Mouse (Mus musculus): ENCODE results near the gene B3gnt2. TPM values are rescaled to one million over a fixed set of nuclear protein-coding genes. Genes with fewer than 3 reads are reported as not detected.

The B3gnt2 gene
- polyA plus RNA-seq, 1 experiment from 2014 or later = 8.4 TPM

DNA sequence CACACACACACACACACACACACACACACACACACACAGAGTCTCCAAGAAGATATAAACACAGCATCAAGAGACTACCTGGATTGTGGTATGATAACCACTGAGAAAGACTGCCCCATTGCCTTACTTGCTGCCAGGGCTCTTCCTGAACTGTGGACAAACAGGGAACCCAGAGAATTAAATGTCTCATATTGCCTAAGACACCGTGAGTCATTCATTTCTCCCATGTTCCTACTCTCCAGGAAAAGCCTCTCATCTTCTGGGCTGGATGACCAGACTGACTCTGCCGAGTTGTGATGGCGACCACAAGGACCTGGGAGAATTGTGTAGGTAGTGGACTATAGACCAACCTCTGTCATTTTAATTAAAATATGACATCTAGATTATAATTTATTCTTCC, 149.4 kb downstream of the B3gnt2 start:
- H3K4me1 ChIP-seq (replicated peaks; ENCODE audit: control insufficient read depth, insufficient read depth, low read length) = no peaks in the 10 kb centered on the region
- no peaks in the 10 kb centered on the region for H3K36me3 ChIP-seq (ENCODE audit: control insufficient read depth, insufficient read depth, low read length)
- WGBS = 86% methylated on average over 3 of the region's 3 CpGs
- H3K9me3 ChIP-seq (ENCODE audit: control insufficient read depth, low read length) = no peaks in the 10 kb centered on the region
- H3K27me3 ChIP-seq (replicated peaks; ENCODE audit: control insufficient read depth, insufficient read depth, low read length) = no peaks in the 10 kb centered on the region
- H3K4me3 ChIP-seq (ENCODE audit: low read depth, low read length) = no peak overlapping the region
- no peak overlapping the region for H3K27ac ChIP-seq (ENCODE audit: low read depth)
- H3K9ac ChIP-seq (ENCODE audit: low read length) = no peak overlapping the region
- DNase-seq (ENCODE audit: low spot score) (no peak), ATAC-seq (replicated peaks; ENCODE audit: low FRiP score, low TSS enrichment, low read depth) (no peak)
- H3K4me2 ChIP-seq (ENCODE audit: low read length) = no peak overlapping the region

DNA sequence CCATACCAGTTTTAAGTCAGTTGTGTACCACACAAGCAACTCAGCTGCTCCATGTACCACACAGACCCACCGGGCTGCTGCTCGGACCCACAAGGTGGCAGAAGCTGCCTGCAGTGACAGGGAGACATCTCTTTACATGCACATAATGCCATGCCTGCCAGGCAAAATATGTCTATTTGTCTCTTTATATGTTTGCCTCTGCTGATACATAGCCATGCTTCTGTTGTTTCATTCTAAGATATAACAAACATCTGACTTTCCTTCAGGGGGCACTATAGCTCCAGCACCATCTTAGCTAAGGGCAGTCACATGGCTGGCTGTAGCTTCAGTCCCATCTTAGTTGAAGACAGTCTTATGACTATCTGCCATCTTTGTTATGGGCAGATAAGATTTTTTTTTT, 150.2 kb downstream of the B3gnt2 start:
- ATAC-seq (replicated peaks; ENCODE audit: low FRiP score, low TSS enrichment, low read depth) (no peak), DNase-seq (ENCODE audit: low spot score) (no peak)
- 100% methylated on average over 2 of the region's 2 CpGs for WGBS

More for the DNA sequence above, 150.2 kb downstream of the B3gnt2 start:
- Histone ChIP-seq H3K9ac (ENCODE audit: low read length) (no peak overlapping the region), H3K36me3 (ENCODE audit: control insufficient read depth, insufficient read depth, low read length) (no peaks in the 10 kb centered on the region), H3K4me2 (ENCODE audit: low read length) (no peak overlapping the region), H3K4me3 (ENCODE audit: low read depth, low read length) (no peak overlapping the region), H3K4me1 (replicated peaks; ENCODE audit: control insufficient read depth, insufficient read depth, low read length) (no peaks in the 10 kb centered on the region), H3K27ac (ENCODE audit: low read depth) (no peak overlapping the region), H3K9me3 (ENCODE audit: control insufficient read depth, low read length) (no peaks in the 10 kb centered on the region), H3K27me3 (replicated peaks; ENCODE audit: control insufficient read depth, insufficient read depth, low read length) (no peaks in the 10 kb centered on the region)

Other genes with a start within 250 kb of the B3gnt2 start
- 1.4 and 2.7 TPM in 2 replicates for gene Zrsr1, start 111.0 kb upstream of the B3gnt2 start, polyA plus RNA-seq (2014; fragmentation: Nextera tagmentation; extraction: Ambion mirVana)
- gene Gm28048, start 121.1 kb upstream of the B3gnt2 start, polyA plus RNA-seq (2014; fragmentation: Nextera tagmentation; extraction: Ambion mirVana) = 15.2 and 16.0 TPM in 2 replicates
- 411 and 426 TPM in 2 replicates for gene Commd1, start 121.4 kb upstream of the B3gnt2 start, polyA plus RNA-seq (2014; fragmentation: Nextera tagmentation; extraction: Ambion mirVana)
- gene Cct4, start 129.6 kb upstream of the B3gnt2 start, polyA plus RNA-seq (2014; fragmentation: Nextera tagmentation; extraction: Ambion mirVana) = 288 and 312 TPM in 2 replicates
- gene Fam161a, start 146.6 kb upstream of the B3gnt2 start, polyA plus RNA-seq (2014; fragmentation: Nextera tagmentation; extraction: Ambion mirVana) = 1.6 and 2.1 TPM in 2 replicates